Mouse (Mus musculus) telencephalon, adult 2 months (tissue): ENCODE results near the gene Eif3k.
"Not testable (repeated sequence)": the region's sequence is repeated elsewhere in the genome, so short reads cannot be mapped to it uniquely, and the experiment has no call there.

ENCODE experiments used
- DNase-seq: peaks from one replicate; pipeline ENCODE4 v3.0.0-alpha.2; 2011; ENCODE audit warnings: low read depth, low spot score

Eif3k gene

DNA sequence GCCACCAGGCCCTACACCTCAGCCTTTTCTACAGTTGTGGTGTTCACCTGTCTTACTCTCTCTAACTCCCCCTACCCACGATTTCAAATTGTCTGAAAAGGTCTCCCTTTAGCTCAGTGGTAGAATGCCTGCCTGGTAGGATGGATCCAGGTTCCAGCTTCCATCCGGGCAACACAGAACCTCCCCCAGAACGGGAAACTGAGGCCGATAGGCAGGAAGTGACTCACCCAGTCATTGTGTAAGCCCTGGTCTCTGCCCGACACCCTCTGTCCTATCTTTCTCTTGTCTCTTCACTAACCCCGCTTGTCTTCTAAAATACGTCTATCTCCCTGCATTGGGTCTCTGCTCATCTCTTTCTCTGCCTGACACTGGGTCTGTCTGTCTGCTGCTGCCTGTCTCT is 3.5 kb upstream of the Eif3k start:
- no peak for DNase-seq

DNA sequence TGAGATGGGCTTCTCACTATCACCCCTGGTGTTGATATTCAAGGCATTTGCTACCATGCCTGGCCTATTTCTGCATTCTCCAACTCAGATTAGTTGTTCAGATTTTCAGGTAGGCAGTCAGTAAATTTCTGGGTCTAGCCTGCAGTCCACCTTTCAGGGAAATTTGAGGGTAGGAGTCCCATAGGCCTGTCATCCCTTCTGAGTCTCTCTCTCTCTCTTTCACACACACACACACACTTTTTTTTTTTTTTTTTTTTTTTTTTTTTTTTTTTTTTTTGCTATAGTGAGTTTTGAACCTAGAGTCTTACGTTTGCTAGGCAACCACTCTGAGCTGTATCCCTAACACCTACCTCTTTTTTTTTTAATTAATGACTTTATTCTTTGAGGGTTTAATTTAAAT is 2.8 kb upstream of the Eif3k start:
- DNase-seq = no peak

GRCm38 (mm10) chr7:28983849-28984248 is 2.2 kb upstream of the Eif3k start:
- no peak for DNase-seq

GRCm38 (mm10) chr7:28983141-28983564 is 1.5 kb upstream of the Eif3k start:
- no peak for DNase-seq

DNA sequence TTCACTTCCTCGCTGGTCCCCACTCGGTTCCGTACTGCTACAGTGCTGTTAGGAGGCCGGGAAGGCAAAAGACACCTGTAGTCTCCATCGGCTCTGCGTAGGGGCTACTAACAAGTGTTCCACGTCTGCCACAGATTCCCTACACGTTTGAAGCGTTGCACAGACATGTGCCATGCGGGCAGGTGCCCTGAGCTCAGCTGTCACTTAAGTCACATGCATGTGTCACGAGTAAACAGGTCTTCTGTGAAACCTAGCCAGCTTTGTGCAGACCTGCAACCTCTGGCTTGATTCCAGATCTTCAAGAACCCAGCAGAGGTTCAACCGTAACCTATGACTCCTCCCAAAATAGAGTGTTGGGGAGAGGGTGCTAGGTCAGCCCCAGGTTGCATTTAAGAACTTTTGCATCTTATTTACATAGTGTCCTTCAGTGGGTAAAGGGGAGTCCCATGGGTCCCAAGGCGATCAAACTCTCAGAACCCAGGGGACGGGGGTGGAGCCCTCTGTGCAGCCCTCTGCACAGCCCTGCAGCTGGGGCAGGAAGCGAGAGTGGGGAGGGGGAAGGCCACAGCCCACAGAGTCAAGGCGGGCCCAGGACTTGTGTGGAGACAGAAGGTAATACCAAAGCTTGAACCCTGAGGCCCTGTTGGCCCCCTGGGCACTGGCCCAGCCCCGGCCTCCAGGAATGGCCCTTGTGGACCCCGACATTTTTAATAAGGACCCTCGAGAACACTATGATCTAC is 780 bp upstream of the Eif3k start:
- DNase-seq = no peak

DNA sequence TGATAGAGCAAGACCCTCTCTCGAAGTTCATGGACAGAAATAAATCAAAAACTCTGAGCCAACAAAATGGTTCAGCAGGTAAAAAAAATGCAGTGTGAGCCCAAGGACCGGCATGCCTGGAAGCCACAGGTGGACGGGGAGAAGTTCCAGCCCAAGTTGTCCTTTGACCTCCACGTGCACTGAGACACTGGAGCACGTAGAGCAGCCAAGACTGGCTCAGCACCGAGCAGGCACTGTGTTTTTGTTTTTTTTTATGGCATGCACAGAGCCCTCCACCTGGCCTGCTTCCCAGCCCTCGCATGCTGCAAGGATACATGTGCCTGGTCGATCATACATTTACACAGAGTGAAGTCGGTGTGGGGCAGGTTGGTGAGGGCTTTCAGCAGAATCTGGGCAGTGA is 4.1 kb downstream of the Eif3k start:
- no peak for DNase-seq

GRCm38 (mm10) chr7:28973025-28973424 is 8.6 kb downstream of the Eif3k start:
- DNase-seq = no peak

DNA sequence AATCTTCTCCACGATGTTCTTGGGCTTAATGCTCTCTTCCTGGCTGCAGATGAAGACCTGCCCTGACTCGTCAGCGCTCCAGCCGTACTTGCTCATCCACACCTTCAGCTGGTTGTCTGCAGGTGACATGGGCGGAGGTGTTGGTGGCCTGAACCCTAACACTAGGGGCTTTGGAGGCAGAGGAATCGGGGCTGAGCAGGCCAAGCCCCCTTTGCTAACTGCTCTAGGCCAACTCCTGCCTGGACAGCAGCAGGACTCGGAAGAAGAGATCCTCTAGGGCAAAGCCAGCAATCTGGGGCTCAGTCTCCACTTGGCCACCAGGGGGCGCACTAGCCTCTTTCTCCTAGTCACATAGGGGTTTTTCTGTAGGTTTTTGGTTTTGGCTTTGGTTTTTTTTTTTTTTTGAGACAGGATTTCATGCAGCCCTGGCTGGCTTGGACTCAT is 9.1 kb downstream of the Eif3k start:
- no peak for DNase-seq

DNA sequence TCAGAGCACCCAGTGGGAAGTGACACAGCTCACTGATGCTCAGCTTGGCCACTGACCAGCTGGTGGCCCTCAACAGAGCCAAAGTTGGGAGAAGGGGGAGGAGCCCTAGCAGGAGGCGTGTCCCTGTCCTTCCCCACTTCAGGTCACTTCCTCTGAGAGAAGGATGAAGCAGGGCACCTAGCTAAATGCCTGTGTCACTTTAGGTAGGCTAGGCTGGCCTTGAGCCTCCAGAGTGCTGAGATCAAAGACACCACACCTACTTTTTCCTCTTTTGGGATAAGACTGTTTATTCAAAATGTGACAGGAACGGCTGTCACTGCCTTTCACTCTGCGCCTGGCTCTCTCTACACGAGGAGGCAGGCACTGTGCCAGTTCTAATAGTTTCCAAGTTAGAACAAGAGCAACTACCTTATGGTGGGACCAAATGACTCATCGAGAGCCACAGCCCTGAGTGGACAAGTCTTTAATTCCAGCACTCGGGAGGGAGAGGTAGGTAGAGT is 9.8 kb downstream of the Eif3k start:
- DNase-seq = no peak

DNA sequence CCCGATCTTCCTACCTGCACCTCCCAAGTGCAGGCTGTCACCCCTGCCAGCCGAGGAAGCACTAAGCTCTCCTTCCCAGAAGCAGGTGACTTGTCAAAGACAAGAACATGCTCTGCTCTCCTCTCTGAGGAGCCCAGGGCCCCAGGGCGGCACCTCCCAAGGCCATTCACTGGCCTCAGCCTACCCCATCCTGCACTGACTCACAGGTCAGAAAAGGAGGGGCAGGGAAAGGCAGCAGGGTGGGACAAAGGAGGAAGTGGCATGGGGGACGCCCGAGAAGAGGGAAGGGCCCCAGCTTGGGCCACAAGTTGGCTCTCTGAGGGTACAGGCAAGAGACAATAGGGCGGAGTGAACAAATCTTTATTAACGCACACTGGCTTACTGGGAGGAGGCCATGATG is 10.6 kb downstream of the Eif3k start:
- no peak for DNase-seq

DNA sequence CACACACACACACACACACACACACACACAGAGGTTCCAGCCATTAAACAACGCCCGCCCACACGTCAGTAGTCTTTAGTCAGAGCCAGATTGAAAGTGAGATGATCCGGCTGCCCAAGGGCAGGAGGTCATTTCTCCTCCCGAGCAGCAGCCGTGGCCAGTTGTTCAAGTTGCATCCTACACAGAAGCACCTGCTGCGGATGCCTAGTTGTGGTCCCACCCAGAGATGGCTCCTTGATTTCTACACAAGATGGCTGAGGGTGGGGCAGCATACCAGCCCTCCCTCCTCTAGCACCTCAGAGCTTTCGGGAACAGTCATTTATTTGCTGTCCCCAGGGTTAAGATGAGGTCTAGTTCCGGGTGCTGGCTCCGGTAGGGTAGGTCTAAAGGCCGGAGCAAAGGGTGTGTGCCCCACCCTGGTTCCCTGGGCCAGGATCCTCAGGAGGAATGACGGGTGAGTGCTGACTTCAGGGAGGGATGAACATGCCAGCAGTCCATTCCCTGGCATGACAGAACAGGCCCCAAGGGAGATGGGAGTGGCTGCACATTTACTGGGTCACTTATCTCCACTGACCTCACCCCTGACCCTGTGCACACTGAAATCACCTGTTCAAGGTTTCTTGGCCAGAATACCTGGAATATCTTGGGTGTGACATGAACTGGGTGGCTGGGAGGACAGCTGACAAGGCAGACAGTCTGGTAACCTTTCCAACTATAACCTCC is 11.8 kb downstream of the Eif3k start:
- DNase-seq = no peak

- DNase-seq = no peak
Measured at GRCm38 (mm10) chr7:28969271-28969670, 12.4 kb downstream of the Eif3k start.

GRCm38 (mm10) chr7:28968120-28968519 is 13.5 kb downstream of the Eif3k start:
- DNase-seq = not testable (repeated sequence)

- DNase-seq = no peak
Measured at GRCm38 (mm10) chr7:28966751-28967505, 14.7 kb downstream of the Eif3k start.

DNA sequence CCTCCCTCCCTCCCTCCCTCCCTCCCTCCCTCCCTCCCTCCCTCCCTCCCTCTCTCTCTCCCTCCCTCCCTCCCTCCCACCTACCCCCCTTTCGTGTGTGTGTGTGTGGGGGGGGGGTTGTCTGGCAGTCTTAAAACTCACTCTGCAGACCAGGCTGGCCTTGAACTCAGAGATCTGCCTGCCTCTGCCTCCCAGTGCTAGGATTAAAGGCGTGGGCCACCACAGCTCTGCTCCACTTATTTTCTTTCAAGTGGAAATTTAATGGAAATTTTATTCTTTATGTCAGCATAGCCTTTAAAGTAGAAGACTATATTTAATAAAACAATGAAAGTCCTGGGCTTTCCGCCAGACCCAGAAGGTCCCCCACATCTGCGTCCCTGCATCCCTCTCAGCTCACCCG is 15.5 kb downstream of the Eif3k start:
- DNase-seq = no peak

DNA sequence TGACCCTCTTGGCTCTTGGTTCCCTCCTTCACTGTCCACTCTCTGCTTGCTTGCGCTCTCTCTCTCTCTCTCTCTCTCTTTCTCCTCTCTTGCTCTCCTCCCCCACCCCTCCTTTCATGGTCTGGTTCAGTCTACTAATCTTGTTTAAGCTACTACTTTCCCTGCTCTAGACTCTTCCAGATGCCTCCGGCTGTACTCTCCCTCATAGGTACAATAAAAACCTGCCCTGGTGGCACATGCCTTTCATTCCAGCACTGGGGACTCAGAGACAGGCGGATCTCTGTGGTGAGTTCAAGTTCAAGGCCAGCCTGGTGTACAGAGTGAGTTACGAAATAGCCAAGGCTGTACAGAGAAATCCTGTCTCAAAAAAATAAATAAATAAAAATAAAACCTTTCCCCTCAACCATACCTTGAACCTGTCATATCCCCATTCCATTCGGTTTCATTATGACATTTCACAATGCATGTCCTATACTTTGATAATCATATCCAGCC is 16.3 kb downstream of the Eif3k start:
- no peak for DNase-seq

- DNase-seq = no peak
Measured at GRCm38 (mm10) chr7:28963399-28963923, 18.2 kb downstream of the Eif3k start.

- peak; percentile 86 for DNase-seq
Measured at GRCm38 (mm10) chr7:28961927-28962670, 19.6 kb downstream of the Eif3k start, which contains the start of gene Actn4. Gene Actn4 (minus strand): TSS chr7:28962340.

DNA sequence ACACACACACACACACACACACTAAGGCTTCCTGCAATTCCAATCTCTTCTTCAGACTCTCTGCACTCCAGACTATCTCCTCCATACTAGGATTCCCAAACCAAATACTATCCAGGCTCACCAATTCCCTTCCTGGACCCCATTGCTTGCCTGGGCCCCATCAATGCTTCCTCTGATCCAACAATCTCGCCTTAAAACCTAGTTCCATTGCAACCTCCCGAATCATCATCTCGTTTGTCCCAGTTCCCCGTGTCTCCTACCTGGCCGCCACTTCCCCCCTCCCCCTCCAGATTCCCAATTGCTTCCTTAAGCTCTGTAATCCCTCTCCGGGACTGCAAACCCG is 20.1 kb downstream of the Eif3k start:
- no peak for DNase-seq

GRCm38 (mm10) chr7:28960354-28961046 is 21.2 kb downstream of the Eif3k start:
- DNase-seq = peak; percentile 69
